Mouse (Mus musculus) thymus, postnatal 36 days (tissue): Measurements from ENCODE around the gene Olfr1301.

Experiments used
- DNase-seq, 2 experiments: peaks; one replicate each; pipeline ENCODE4 v3.0.0; 2022; ENCODE audit warnings: mixed read lengths in 2 of 2

Olfr1301 gene

GRCm38 (mm10) chr2:111750706-111751105 is at the start of gene Olfr1301:
Gene Olfr1301 (plus strand): TSS chr2:111751006.
- no peak for DNase-seq

GRCm38 (mm10) chr2:111726739-111727138 is 24.1 kb upstream of the Olfr1301 start:
- no peak for DNase-seq

- DNase-seq = no peak
These were observed 26.3 kb downstream of the Olfr1301 start, which contains the start of gene Olfr1302 for GRCm38 (mm10) chr2:111777129-111777528. Gene Olfr1302 (plus strand): TSS chr2:111777429.
